7 mouse cellular contexts compared by ENCODE assay signal in the genomic region with DNA sequence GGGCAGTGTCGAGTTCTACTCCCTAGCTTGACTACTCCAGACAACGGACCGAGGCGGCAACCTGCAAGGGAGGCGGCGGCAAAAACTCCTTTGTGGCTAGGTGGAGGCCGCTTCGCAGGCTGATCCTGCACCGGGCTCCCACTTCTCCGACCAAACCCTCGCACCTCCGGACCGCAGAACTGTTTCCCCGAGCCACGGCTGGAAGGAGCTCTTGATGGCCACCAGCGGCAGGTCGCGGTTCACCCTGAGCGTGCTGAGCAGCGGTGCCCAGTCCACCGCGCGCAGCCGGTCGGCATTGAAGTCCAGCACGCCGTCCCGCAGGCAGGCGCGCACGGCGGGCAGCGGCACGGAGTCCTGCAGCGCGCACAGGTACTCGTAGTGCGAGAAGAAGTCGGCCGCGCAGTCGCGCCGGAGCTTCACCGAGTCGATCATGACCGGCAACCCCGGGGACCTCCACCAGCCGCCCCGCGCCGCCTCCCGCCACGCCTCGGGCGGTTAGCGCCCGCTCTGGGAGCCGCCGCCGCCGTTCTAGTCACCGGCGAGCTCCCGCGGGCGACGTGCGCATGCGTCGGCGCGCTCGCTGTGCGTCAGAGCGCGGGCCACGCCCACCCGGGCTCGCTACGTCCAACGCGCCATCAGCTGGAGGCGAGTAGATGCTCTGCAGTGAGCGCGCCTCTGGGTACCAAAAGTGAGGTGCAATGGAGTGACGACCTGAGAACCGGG. TPM values are rescaled to one million over a fixed set of nuclear protein-coding genes. Genes with fewer than 3 reads are reported as not detected.
DNase-seq lines count a peak whose midpoint lies in the region; ATAC-seq lines count a peak whose summit lies in the region.

A gene (minus strand): TSS at position 541 of the 723 bp plus-strand sequence.

- DNase-seq in adrenal gland, adult 18-20 months (ENCODE audit: low spot score in 2 of 2), result peak; percentile 92 to 95
- peak; percentile 98 for DNase-seq in embryo, embryonic 11 days
- DNase-seq in gastrocnemius, postnatal 36 days, result peak; percentile 87 to 89
- peak; percentile 92 to 93 for DNase-seq in left cerebral cortex, postnatal 36 days (ENCODE audit: low spot score in 2 of 2)
- peak; percentile 100 for DNase-seq in midbrain, embryonic 11.5 days (ENCODE audit: low spot score, missing footprints)
- DNase-seq in skeletal muscle tissue, adult 2 months (ENCODE audit: low read depth, low spot score), result peak; percentile 88

- H3K36me3 ChIP-seq in intestine, embryonic 16.5 days (ENCODE audit: control insufficient read depth, insufficient read depth, low read length), result no peaks in the 10 kb centered on the region
- H3K36me3 ChIP-seq in midbrain, embryonic 11.5 days (ENCODE audit: control insufficient read depth, insufficient read depth, low read length), result no peaks in the 10 kb centered on the region

- WGBS in intestine, embryonic 16.5 days, result under 1% methylated on average over 88 of the region's 88 CpGs
- WGBS in midbrain, embryonic 11.5 days, result under 1% methylated on average over 88 of the region's 88 CpGs

- intact Hi-C loops in gastrocnemius, postnatal 36 days (cut with DNase I), result no loop called here
- intact Hi-C loops in left cerebral cortex, postnatal 36 days (cut with DNase I), result no loop called here

- peak within 1 kb of the TSS; percentile 84 for H3K4me3 ChIP-seq in intestine, embryonic 16.5 days (ENCODE audit: low read length)
- peak within 1 kb of the TSS; percentile 85 for H3K4me3 ChIP-seq in midbrain, embryonic 11.5 days (ENCODE audit: low read depth, low read length)

- peak; percentile 95 for ATAC-seq in intestine, embryonic 16.5 days
- ATAC-seq in midbrain, embryonic 11.5 days (ENCODE audit: low FRiP score), result peak; percentile 94

- H3K4me1 ChIP-seq in intestine, embryonic 16.5 days (ENCODE audit: control insufficient read depth, insufficient read depth, low read length), result peaks cover 2% of the 10 kb centered on the region; the same call in 1 of the 2 replicates
- peaks cover 15% of the 10 kb centered on the region for H3K4me1 ChIP-seq in midbrain, embryonic 11.5 days (ENCODE audit: control insufficient read depth, insufficient read depth, low read length)

- peak within 1 kb of the TSS; percentile 87 for H3K9ac ChIP-seq in intestine, embryonic 16.5 days (ENCODE audit: low read depth, low read length)
- H3K9ac ChIP-seq in midbrain, embryonic 11.5 days (ENCODE audit: low read length), result peak within 1 kb of the TSS; percentile 95

- peak within 1 kb of the TSS; percentile 91 for H3K4me2 ChIP-seq in intestine, embryonic 16.5 days (ENCODE audit: low read depth, low read length)
- peak within 1 kb of the TSS; percentile 56 for H3K4me2 ChIP-seq in midbrain, embryonic 11.5 days

- no peaks in the 10 kb centered on the region for H3K27me3 ChIP-seq in intestine, embryonic 16.5 days (replicated peaks; ENCODE audit: control insufficient read depth, insufficient read depth, low read length)
- no peaks in the 10 kb centered on the region for H3K27me3 ChIP-seq in midbrain, embryonic 11.5 days (ENCODE audit: control insufficient read depth, insufficient read depth, low read length)

- H3K27ac ChIP-seq in intestine, embryonic 16.5 days (ENCODE audit: low read length), result peak within 1 kb of the TSS; percentile 74
- H3K27ac ChIP-seq in midbrain, embryonic 11.5 days (ENCODE audit: low read depth, low read length), result peak within 1 kb of the TSS; percentile 86

- H3K9me3 ChIP-seq in intestine, embryonic 16.5 days (ENCODE audit: control insufficient read depth, low read length), result no peaks in the 10 kb centered on the region
- H3K9me3 ChIP-seq in midbrain, embryonic 11.5 days (ENCODE audit: control insufficient read depth, low read length), result no peaks in the 10 kb centered on the region

RNA-seq across cellular contexts. Expression of the gene that starts here (rescaled TPM):
- 1 to 10 TPM; 5.4 to 6.8 TPM for total RNA-seq in adrenal gland, adult 18-20 months (2021)
- 1 to 10 TPM; 2.0 to 2.1 TPM for total RNA-seq in gastrocnemius, postnatal 36 days (2021)
- 11.6 and 14.4 TPM in 2 replicates for polyA plus RNA-seq in intestine, embryonic 16.5 days (2015; fragmentation: Nextera tagmentation; extraction: Ambion mirVana)
- 10 to 100 TPM in 1 of 2 experiments, 1 to 10 TPM in 1; 8.4 to 10.4 TPM for total RNA-seq in left cerebral cortex, postnatal 36 days (2021)
- 49.6 and 50.9 TPM in 2 replicates for polyA plus RNA-seq in midbrain, embryonic 11.5 days (2014; fragmentation: Nextera tagmentation; extraction: Ambion mirVana)

Comparison
In these comparisons a context has a peak if more than half of its experiments do, and no peak if none do; other contexts are left out.
1. Peak in every context shown above with its lines: DNase-seq, ATAC-seq, H3K4me3 ChIP-seq and H3K27ac ChIP-seq.